Mouse (Mus musculus) lung, embryonic 14.5 days (tissue): Measurements from ENCODE around the gene Vps45. TPM values are rescaled to one million over a fixed set of nuclear protein-coding genes. Genes with fewer than 3 reads are reported as not detected.

Experiments
- ATAC-seq: fragments of 200-750 bp; cut with Nextera tagmentation; 2 replicates; pipeline ENCODE4 v1.8.0; 2017; ENCODE audit warnings: mild to moderate bottlenecking, moderate TSS enrichment, moderate library complexity; ENCODE audit not compliant: insufficient read depth
- DNase-seq: peaks from one replicate; pipeline ENCODE4 v3.0.0-alpha.2; 2015
- H3K27ac ChIP-seq: fragments of 300-500 bp; sonication (generic); 2 replicates; pipeline ENCODE4 v1.5.1; 2014; ENCODE audit warnings: low read depth, mild to moderate bottlenecking, moderate library complexity
- H3K27me3 ChIP-seq: fragments of 300-500 bp; sonication (generic); 2 replicates; pipeline ENCODE4 v1.6.1; 2014; ENCODE audit warnings: low read length, control low read depth; ENCODE audit not compliant: insufficient read depth
- H3K36me3 ChIP-seq: fragments of 300-500 bp; sonication (generic); 2 replicates; pipeline ENCODE4 v1.6.1; 2014; ENCODE audit warnings: control low read depth; ENCODE audit not compliant: insufficient read depth
- H3K4me1 ChIP-seq: fragments of 300-500 bp; sonication (generic); 2 replicates; pipeline ENCODE4 v1.6.1; 2014; ENCODE audit warnings: antibody characterized with exemption, control low read depth; ENCODE audit not compliant: insufficient read depth
- H3K4me2 ChIP-seq: fragments of 300-500 bp; sonication (generic); 2 replicates; pipeline ENCODE4 v1.6.1; 2014; ENCODE audit warnings: mild to moderate bottlenecking
- H3K4me3 ChIP-seq: fragments of 300-500 bp; sonication (generic); 2 replicates; pipeline ENCODE4 v1.5.1; 2014; ENCODE audit warnings: low read depth, low read length
- H3K9ac ChIP-seq: fragments of 300-500 bp; sonication (generic); 2 replicates; pipeline ENCODE4 v1.6.1; 2014
- H3K9me3 ChIP-seq: fragments of 300-500 bp; sonication (generic); 2 replicates; pipeline ENCODE4 v1.6.1; 2016; ENCODE audit warnings: low read depth, low read length, control low read depth
- CTCF ChIP-seq: IDR thresholded peaks from 2 replicates; pipeline ENCODE4 v1.5.1; 2016; ENCODE audit warnings: antibody characterized with exemption, low read depth
- WGBS: fragments of 180-500 bp; shearing (Covaris S2); extraction: QIAGEN DNeasy Blood & Tissue Kit; methylation state at CpG from one replicate; pipeline ENCODE4 v1.1.7; 2014; 5-methylcytosine and 5-hydroxymethylcytosine counted together
- polyA plus RNA-seq: library from polyadenylated mRNA; unstranded; fragments of >200 nt; fragmentation: Nextera tagmentation; extraction: Ambion mirVana; gene quantifications from 2 replicates; pipeline ENCODE4 v1.2.1, GENCODE M21; 2014

The Vps45 gene
- polyA plus RNA-seq, 1 experiment from 2014 or later = 18.6 TPM

DNA sequence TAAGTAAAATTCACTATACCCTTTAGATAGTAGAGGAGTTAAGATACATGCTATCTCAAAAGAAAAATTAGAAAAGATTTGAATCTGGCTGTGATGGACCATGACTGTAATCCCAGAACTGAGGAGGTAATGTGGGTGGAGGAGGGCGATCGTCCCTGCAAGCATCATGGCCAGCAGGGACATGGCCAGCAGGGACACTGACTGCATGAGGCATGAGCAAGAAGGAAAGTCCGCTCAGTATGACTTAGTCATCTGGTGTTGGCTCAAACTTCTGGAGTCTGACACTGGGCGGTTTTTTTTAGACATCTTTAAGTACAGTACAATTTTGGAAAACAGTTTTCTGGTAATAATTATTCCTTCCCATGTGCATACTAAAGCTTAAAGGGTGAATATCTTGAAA lies 29.5 kb upstream of the Vps45 start:
- DNase-seq = no peak
- H3K9me3 ChIP-seq = no peaks in the 10 kb centered on the region
- H3K4me1 ChIP-seq = no peaks in the 10 kb centered on the region
- no peak overlapping the region for H3K27ac ChIP-seq
- H3K27me3 ChIP-seq = no peaks in the 10 kb centered on the region
- no peak overlapping the region for H3K4me3 ChIP-seq
- 73% methylated on average over 4 of the region's 4 CpGs for WGBS
- no peak overlapping the region for H3K4me2 ChIP-seq
- no peaks in the 10 kb centered on the region for H3K36me3 ChIP-seq
- H3K9ac ChIP-seq = no peak overlapping the region
- no peak for ATAC-seq
- no peak for TF ChIP-seq CTCF

- DNase-seq (no peak), ATAC-seq (no peak)
- Histone ChIP-seq H3K9ac (no peak overlapping the region), H3K27ac (no peak overlapping the region), H3K4me2 (no peak overlapping the region), H3K36me3 (no peaks in the 10 kb centered on the region), H3K9me3 (no peaks in the 10 kb centered on the region), H3K4me1 (no peaks in the 10 kb centered on the region), H3K27me3 (no peaks in the 10 kb centered on the region), H3K4me3 (no peak overlapping the region)
- TF ChIP-seq CTCF = no peak
- WGBS = 64% methylated on average over 2 of the region's 2 CpGs
These were observed 29.0 kb upstream of the Vps45 start for GRCm38 (mm10) chr3:96087219-96087618.

DNA sequence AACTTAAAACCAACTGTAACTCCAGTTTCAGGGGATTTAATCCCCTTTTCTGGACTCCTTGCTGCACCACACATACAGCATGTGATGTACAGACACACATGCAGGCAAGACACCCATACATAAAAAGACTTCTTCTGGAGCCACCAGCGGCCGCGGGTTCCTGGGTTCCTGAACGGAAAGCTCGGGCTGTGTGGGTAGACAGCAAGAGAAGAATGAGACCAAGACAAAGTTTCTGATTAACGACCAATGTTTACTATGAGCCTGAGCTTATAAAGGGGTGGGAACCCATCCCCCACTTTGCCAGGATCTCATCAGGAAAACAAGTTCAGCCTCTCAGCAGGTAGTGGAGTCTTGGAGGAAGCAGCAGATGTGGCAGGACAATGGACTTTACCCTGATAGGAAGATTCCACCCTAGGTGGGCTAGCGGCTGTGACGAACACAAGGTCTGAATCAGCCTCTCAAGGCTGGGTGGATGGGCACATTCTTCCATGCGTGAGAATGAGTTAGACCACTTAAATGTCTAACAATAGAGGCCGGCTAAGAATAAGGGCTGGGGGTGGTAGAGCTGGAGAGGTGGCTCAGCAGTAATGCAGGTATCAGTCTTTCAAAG lies 26.0 kb upstream of the Vps45 start:
- no peak for DNase-seq
- no peak for TF ChIP-seq CTCF
- Histone ChIP-seq H3K9me3 (no peaks in the 10 kb centered on the region), H3K27me3 (no peaks in the 10 kb centered on the region), H3K9ac (no peak overlapping the region), H3K4me2 (no peak overlapping the region), H3K36me3 (no peaks in the 10 kb centered on the region), H3K4me1 (no peaks in the 10 kb centered on the region), H3K27ac (no peak overlapping the region), H3K4me3 (no peak overlapping the region)
- 72% methylated on average over 10 of the region's 10 CpGs for WGBS
- no peak for ATAC-seq

- no peak overlapping the region for H3K4me2 ChIP-seq
- H3K27me3 ChIP-seq = no peaks in the 10 kb centered on the region
- H3K9me3 ChIP-seq = no peaks in the 10 kb centered on the region
- TF ChIP-seq CTCF = no peak
- 71% methylated on average over 15 of the region's 15 CpGs for WGBS
- H3K27ac ChIP-seq = no peak overlapping the region
- no peaks in the 10 kb centered on the region for H3K4me1 ChIP-seq
- no peaks in the 10 kb centered on the region for H3K36me3 ChIP-seq
- ATAC-seq = no peak
- no peak overlapping the region for H3K4me3 ChIP-seq
- DNase-seq = peak; percentile 9
- no peak overlapping the region for H3K9ac ChIP-seq
These were observed 24.6 kb upstream of the Vps45 start for GRCm38 (mm10) chr3:96082714-96083508.

DNA sequence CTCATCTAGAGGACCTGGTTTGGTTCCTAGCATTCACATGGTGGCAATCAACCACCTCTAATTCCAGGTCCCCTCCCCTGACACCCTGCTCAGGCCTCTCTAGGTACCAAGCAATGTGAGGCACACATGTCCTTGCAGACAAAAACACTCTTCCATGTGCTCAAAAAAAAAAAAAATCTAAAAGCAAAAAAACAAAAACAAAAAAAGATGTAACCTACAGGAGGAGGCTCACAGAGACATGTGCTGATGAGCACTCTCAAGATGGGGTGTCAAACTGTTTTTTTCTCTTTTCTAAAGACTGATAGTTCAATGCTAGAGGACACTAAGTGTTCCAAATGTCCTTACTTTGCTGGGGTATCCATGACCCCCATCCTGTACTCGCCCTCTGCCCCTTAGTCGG lies 23.8 kb upstream of the Vps45 start:
- H3K4me2 ChIP-seq = no peak overlapping the region
- no peaks in the 10 kb centered on the region for H3K36me3 ChIP-seq
- H3K27me3 ChIP-seq = no peaks in the 10 kb centered on the region
- no peaks in the 10 kb centered on the region for H3K4me1 ChIP-seq
- no peak overlapping the region for H3K4me3 ChIP-seq
- no peak overlapping the region for H3K9ac ChIP-seq
- no peak for TF ChIP-seq CTCF
- 75% methylated on average over 2 of the region's 2 CpGs for WGBS
- no peak for ATAC-seq
- no peak for DNase-seq
- no peak overlapping the region for H3K27ac ChIP-seq
- H3K9me3 ChIP-seq = no peaks in the 10 kb centered on the region

DNA sequence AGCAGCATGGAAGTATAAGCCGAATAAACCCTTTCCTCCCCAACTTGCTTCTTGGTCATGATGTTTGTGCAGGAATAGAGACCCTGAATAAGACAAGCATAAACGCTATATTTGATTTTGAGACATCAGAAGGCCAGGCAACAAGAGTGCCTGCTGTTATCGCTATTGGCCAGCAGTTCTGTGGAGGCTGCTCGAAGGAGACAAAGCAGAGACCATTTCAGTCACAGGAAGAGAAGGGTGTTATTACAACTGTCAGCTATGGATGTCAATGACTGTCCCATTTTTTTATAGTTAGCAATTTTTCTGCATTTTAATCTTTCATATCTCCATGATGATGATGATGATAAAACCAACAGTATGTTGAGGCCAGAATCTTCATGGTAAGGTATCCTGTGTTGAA lies 23.4 kb upstream of the Vps45 start:
- TF ChIP-seq CTCF = no peak
- Histone ChIP-seq H3K27me3 (no peaks in the 10 kb centered on the region), H3K4me1 (no peaks in the 10 kb centered on the region), H3K4me2 (no peak overlapping the region), H3K9me3 (no peaks in the 10 kb centered on the region), H3K27ac (no peak overlapping the region), H3K36me3 (no peaks in the 10 kb centered on the region), H3K4me3 (no peak overlapping the region), H3K9ac (no peak overlapping the region)
- ATAC-seq = no peak
- 86% methylated on average over 4 of the region's 4 CpGs for WGBS
- DNase-seq = no peak

DNA sequence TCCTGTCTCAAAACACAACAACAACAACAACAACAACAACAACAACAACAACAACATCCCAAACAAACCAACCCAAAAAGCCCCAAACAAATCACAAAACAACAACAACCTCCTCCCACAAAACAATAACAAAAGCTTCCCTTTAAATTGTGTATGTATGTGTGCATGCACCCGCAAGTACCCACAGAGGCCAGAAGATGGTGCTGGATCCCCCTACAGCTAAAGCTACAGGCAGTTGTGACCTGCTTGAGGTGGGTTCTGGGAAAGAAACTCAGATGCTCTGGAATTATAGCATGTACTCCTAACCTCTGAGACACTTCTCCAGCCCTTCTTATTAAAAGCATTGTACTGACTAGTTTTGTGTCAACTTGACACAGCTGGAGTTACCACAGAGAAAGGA lies 22.7 kb upstream of the Vps45 start:
- no peak for ATAC-seq
- Histone ChIP-seq H3K4me2 (no peak overlapping the region), H3K9me3 (no peaks in the 10 kb centered on the region), H3K36me3 (no peaks in the 10 kb centered on the region), H3K9ac (no peak overlapping the region), H3K27ac (no peak overlapping the region), H3K4me1 (no peaks in the 10 kb centered on the region), H3K27me3 (no peaks in the 10 kb centered on the region), H3K4me3 (no peak overlapping the region)
- peak; percentile 66 for DNase-seq
- 62% methylated on average over 1 of the region's 1 CpGs for WGBS
- TF ChIP-seq CTCF = peak; percentile 68
